Mouse (Mus musculus) CH12.LX (cell line): Measurements from ENCODE around the gene Ppp2r5d. TPM values are rescaled to one million over a fixed set of nuclear protein-coding genes. Genes with fewer than 3 reads are reported as not detected.

Experiments used
- DNase-seq: peaks from one replicate; pipeline ENCODE4 v3.0.0-alpha.2; 2013; ENCODE audit errors: extremely low read depth
- H3K27ac ChIP-seq: 2 replicates; pipeline ENCODE4 v1.5.1; 2012; ENCODE audit warnings: low read depth, mild to moderate bottlenecking, control low read depth, moderate library complexity; ENCODE audit not compliant: insufficient read depth
- H3K27me3 ChIP-seq: replicated peaks from 2 replicates; pipeline ENCODE3; 2012; ENCODE audit warnings: inconsistent platforms
- H3K36me3 ChIP-seq, 2 experiments: replicated peaks in 1 of 2; 2 replicates each; pipeline versions ENCODE3 to v1.6.1; 2012; ENCODE audit warnings: inconsistent platforms in 1 of 2, low read length in 1 of 2, mild to moderate bottlenecking in 1 of 2, mixed read lengths in 1 of 2, moderate library complexity in 1 of 2; ENCODE audit not compliant: control insufficient read depth in 1 of 2, insufficient read depth in 1 of 2
- H3K4me1 ChIP-seq, 2 experiments: 2 replicates each; pipeline ENCODE4 v1.6.1; 2012; ENCODE audit warnings: inconsistent platforms in 1 of 2, moderate library complexity in 1 of 2; ENCODE audit not compliant: insufficient read depth in 2 of 2, control insufficient read depth in 1 of 2
- H3K4me2 ChIP-seq: 2 replicates; pipeline ENCODE4 v1.6.1; 2012; ENCODE audit warnings: low read depth, mild to moderate bottlenecking, control low read depth; ENCODE audit not compliant: poor library complexity, insufficient read depth, severe bottlenecking
- H3K4me3 ChIP-seq, 3 experiments: fragments of 150-350 bp in 1 of 3; sonication (generic) in 1 of 3; replicated peaks in 1 of 3; 2 replicates each; pipeline versions ENCODE3 to v1.5.1; 2011 to 2012; ENCODE audit warnings: low read depth in 2 of 3, low read length in 2 of 3, mild to moderate bottlenecking in 2 of 3, moderate library complexity in 2 of 3, control low read depth in 1 of 3, improper control_type of control experiment in 1 of 3, inconsistent platforms in 1 of 3, mixed read lengths in 1 of 3; ENCODE audit not compliant: poor library complexity in 1 of 3
- H3K79me2 ChIP-seq: replicated peaks from 2 replicates; pipeline ENCODE4 v1.6.1; 2012; ENCODE audit warnings: mild to moderate bottlenecking, moderate library complexity; ENCODE audit not compliant: control insufficient read depth, poor library complexity, insufficient read depth, severe bottlenecking; ENCODE audit errors: extremely low read depth
- H3K9ac ChIP-seq: 2 replicates; pipeline ENCODE4 v1.6.1; 2012; ENCODE audit warnings: low read depth, mild to moderate bottlenecking, control low read depth, moderate library complexity; ENCODE audit not compliant: insufficient read depth
- H3K9me3 ChIP-seq: replicated peaks from 2 replicates; pipeline ENCODE3; 2012; ENCODE audit warnings: low read length, inconsistent platforms, mixed read lengths
- CHD1 ChIP-seq: IDR thresholded peaks from 2 replicates; pipeline ENCODE4 v1.6.1; 2012; ENCODE audit warnings: low read depth, low read length, improper control_type of control experiment, inconsistent platforms
- CHD2 ChIP-seq: IDR thresholded peaks from 2 replicates; pipeline ENCODE4 v1.6.1; 2011; ENCODE audit warnings: low read length, improper control_type of control experiment
- CTCF ChIP-seq, 2 experiments: IDR thresholded peaks in 1 of 2; conservative IDR thresholded peaks in 1 of 2; 2 replicates each; pipeline ENCODE4 v1.5.1; 2011 to 2012; ENCODE audit warnings: low read depth in 2 of 2, low read length in 2 of 2, improper control_type of control experiment in 1 of 2, inconsistent platforms in 1 of 2, mild to moderate bottlenecking in 1 of 2, moderate library complexity in 1 of 2
- ELF1 ChIP-seq: IDR thresholded peaks from 2 replicates; pipeline ENCODE4 v1.6.1; 2014; ENCODE audit warnings: low read depth, mild to moderate bottlenecking, inconsistent platforms, low read length, improper control_type of control experiment
- ETS1 ChIP-seq: conservative IDR thresholded peaks from 2 replicates; pipeline ENCODE4 v1.6.1; 2012; ENCODE audit warnings: low read depth, mild to moderate bottlenecking, inconsistent platforms, low read length, improper control_type of control experiment, moderate library complexity
- GABPA ChIP-seq: IDR thresholded peaks from 2 replicates; pipeline ENCODE4 v1.6.1; 2012; ENCODE audit warnings: low read depth, low read length, improper control_type of control experiment, inconsistent platforms; ENCODE audit not compliant: insufficient replicate concordance
- HCFC1 ChIP-seq: IDR thresholded peaks from 2 replicates; pipeline ENCODE4 v1.6.1; 2012; ENCODE audit warnings: low read depth, mild to moderate bottlenecking, inconsistent platforms, low read length, improper control_type of control experiment
- IRF4 ChIP-seq: IDR thresholded peaks from 2 replicates; pipeline ENCODE4 v1.6.1; 2014; ENCODE audit warnings: low read depth, mild to moderate bottlenecking, inconsistent platforms, low read length, improper control_type of control experiment
- JUN ChIP-seq: IDR thresholded peaks from 2 replicates; pipeline ENCODE4 v1.6.1; 2011; ENCODE audit warnings: low read depth, mild to moderate bottlenecking, low read length, improper control_type of control experiment, moderate library complexity; ENCODE audit not compliant: insufficient read depth
- JUND ChIP-seq: conservative IDR thresholded peaks from 2 replicates; pipeline ENCODE4 v1.6.1; 2011; ENCODE audit warnings: low read depth, low read length, improper control_type of control experiment
- MAFK ChIP-seq: IDR thresholded peaks from 2 replicates; pipeline ENCODE4 v1.6.1; 2011; ENCODE audit warnings: low read length, improper control_type of control experiment; ENCODE audit not compliant: insufficient replicate concordance
- MAX ChIP-seq: IDR thresholded peaks from 2 replicates; pipeline ENCODE4 v1.6.1; 2011; ENCODE audit warnings: low read length, improper control_type of control experiment
- MAZ ChIP-seq: IDR thresholded peaks from 2 replicates; pipeline ENCODE4 v1.6.1; 2012; ENCODE audit warnings: low read depth, mild to moderate bottlenecking, inconsistent platforms, low read length, improper control_type of control experiment, moderate library complexity
- MEF2A ChIP-seq: IDR thresholded peaks from 2 replicates; pipeline ENCODE4 v1.6.1; 2014; ENCODE audit warnings: low read depth, mild to moderate bottlenecking, inconsistent platforms, low read length, improper control_type of control experiment, borderline replicate concordance
- MXI1 ChIP-seq: IDR thresholded peaks from 2 replicates; pipeline ENCODE4 v1.6.1; 2011; ENCODE audit warnings: mild to moderate bottlenecking, low read depth, low read length, improper control_type of control experiment
- MYC ChIP-seq: IDR thresholded peaks from 2 replicates; pipeline ENCODE4 v1.6.1; 2011; ENCODE audit warnings: low read depth, mild to moderate bottlenecking, improper control_type of control experiment, low read length
- NELFE ChIP-seq: IDR thresholded peaks from 2 replicates; pipeline ENCODE4 v1.6.1; 2011; ENCODE audit warnings: low read depth, low read length, improper control_type of control experiment
- NRF1 ChIP-seq: IDR thresholded peaks from 2 replicates; pipeline ENCODE4 v1.6.1; 2014; ENCODE audit warnings: low read depth, mild to moderate bottlenecking, inconsistent platforms, low read length, improper control_type of control experiment, moderate library complexity
- PAX5 ChIP-seq: IDR thresholded peaks from 2 replicates; pipeline ENCODE4 v1.6.1; 2012; ENCODE audit warnings: low read length, inconsistent platforms, mixed read lengths
- POLR2A ChIP-seq: IDR thresholded peaks from 2 replicates; pipeline ENCODE4 v1.6.1; 2011; ENCODE audit warnings: low read depth, mild to moderate bottlenecking, improper control_type of control experiment, low read length
- POLR2AphosphoS2 ChIP-seq: IDR thresholded peaks from 2 replicates; pipeline ENCODE4 v1.6.1; 2011; ENCODE audit warnings: low read depth, low read length, improper control_type of control experiment
- RAD21 ChIP-seq: IDR thresholded peaks from 2 replicates; pipeline ENCODE4 v1.6.1; 2011; ENCODE audit warnings: low read depth, mild to moderate bottlenecking, low read length, improper control_type of control experiment, moderate library complexity
- RCOR1 ChIP-seq: conservative IDR thresholded peaks from 2 replicates; pipeline ENCODE4 v1.6.1; 2012; ENCODE audit warnings: low read depth, mild to moderate bottlenecking, inconsistent platforms, low read length, improper control_type of control experiment
- SIN3A ChIP-seq: IDR thresholded peaks from 2 replicates; pipeline ENCODE4 v1.6.1; 2012; ENCODE audit warnings: low read length, improper control_type of control experiment, inconsistent platforms
- SMC3 ChIP-seq: IDR thresholded peaks from 2 replicates; pipeline ENCODE4 v1.6.1; 2011; ENCODE audit warnings: low read depth, low read length, improper control_type of control experiment
- TBP ChIP-seq: conservative IDR thresholded peaks from 2 replicates; pipeline ENCODE4 v1.6.1; 2011; ENCODE audit warnings: low read depth, low read length, improper control_type of control experiment
- TCF12 ChIP-seq: IDR thresholded peaks from 2 replicates; pipeline ENCODE4 v1.6.1; 2014; ENCODE audit warnings: low read depth, mild to moderate bottlenecking, inconsistent platforms, low read length, improper control_type of control experiment
- USF1 ChIP-seq: IDR thresholded peaks from 2 replicates; pipeline ENCODE4 v1.6.1; 2014; ENCODE audit warnings: low read depth, mild to moderate bottlenecking, inconsistent platforms, low read length, improper control_type of control experiment
- USF2 ChIP-seq: conservative IDR thresholded peaks from 2 replicates; pipeline ENCODE4 v1.6.1; 2011; ENCODE audit warnings: low read depth, low read length, improper control_type of control experiment
- ZC3H11A ChIP-seq: IDR thresholded peaks from 2 replicates; pipeline ENCODE4 v1.6.1; 2012; ENCODE audit warnings: low read depth, mild to moderate bottlenecking, inconsistent platforms, low read length, improper control_type of control experiment
- ZKSCAN1 ChIP-seq: IDR thresholded peaks from 2 replicates; pipeline ENCODE4 v1.6.1; 2012; ENCODE audit warnings: low read depth, inconsistent platforms, low read length, improper control_type of control experiment, borderline replicate concordance
- ZMIZ1 ChIP-seq: IDR thresholded peaks from 2 replicates; pipeline ENCODE4 v1.6.1; 2012; ENCODE audit warnings: low read depth, mild to moderate bottlenecking, inconsistent platforms, low read length, improper control_type of control experiment
- ZNF384 ChIP-seq: IDR thresholded peaks from 2 replicates; pipeline ENCODE4 v1.6.1; 2012; ENCODE audit warnings: low read depth, low read length, improper control_type of control experiment, inconsistent platforms
- dilution Hi-C: fragments of 300-500 bp; cut with MboI; formaldehyde crosslinking; loops from 2 replicates; pipeline ENCODE4 v1.14.3; 2020; ENCODE audit warnings: low sequenced_read_pairs; ENCODE audit not compliant: extremely low pct_unique_long_range_greater_than_20kb, extremely low pct_ligation_motif_present
- in situ Hi-C: fragments of 300-500 bp; cut with MboI; formaldehyde crosslinking; loops from 3 replicates; pipeline ENCODE4 v1.14.3; 2019; ENCODE audit warnings: low sequenced_read_pairs, low pct_ligation_motif_present, low pct_unique_long_range_greater_than_20kb, mixed read lengths
- polyA plus RNA-seq: library from polyadenylated mRNA; unstranded; fragments of >175 nt; gene quantifications from 2 replicates; pipeline ENCODE4 v1.2.1, GENCODE M21; 2012; ENCODE audit warnings: low read depth; ENCODE audit not compliant: insufficient read length
- total RNA-seq, 2 experiments: library from RNA; depleted of rRNA; stranded (reverse); fragments of 300-350 nt in 1 of 2; fragments of >200 nt in 1 of 2; gene quantifications; 2 replicates each; pipeline ENCODE4 v1.2.3; 2012 to 2014

The Ppp2r5d gene
- total and polyA plus RNA-seq, 3 experiments: 56.2 to 75.4 (median 57.7) TPM

GRCm38 (mm10) chr17:46704887-46705835, at the start of gene Ppp2r5d (continued):
- no peak for TF ChIP-seq GABPA
- TF ChIP-seq, all 38 proteins: peak for 13

- Histone ChIP-seq H3K9ac (peak within 1 kb of the TSS; percentile 98), H3K27ac (peak within 1 kb of the TSS; percentile 99), H3K9me3 (peaks cover 13% of the 10 kb centered on the region), H3K79me2 (peaks cover 29% of the 10 kb centered on the region), H3K4me1 (peaks cover 7 to 33% of the 10 kb centered on the region in 2 experiments; a peak in 3 of 4 replicates), H3K27me3 (no peaks in the 10 kb centered on the region), H3K36me3 (peaks cover 4 to 12% of the 10 kb centered on the region in 2 experiments), H3K4me2 (peak within 1 kb of the TSS; percentile 88), H3K4me3 (peak within 1 kb of the TSS; percentile 68 to 79 (median 73))
- dilution Hi-C loops: no loop called here
- in situ Hi-C loops: no loop called here
- DNase-seq: peak; percentile 97
- TF ChIP-seq MAFK: no peak
- peak; percentile 96 for TF ChIP-seq MAX
- peak; percentile 96 for TF ChIP-seq ELF1
- TF ChIP-seq SIN3A: peak; percentile 77; the same call in 1 of the 2 replicates
- peak; percentile 76 for TF ChIP-seq IRF4
- peak; percentile 87 for TF ChIP-seq HCFC1
- no peak; the same call in 1 of the 2 replicates for TF ChIP-seq USF2
- 0 out of 2 replicates have a peak, but pooled peaks have one; percentile 38 for TF ChIP-seq MAZ
- peak; percentile 97 for TF ChIP-seq MXI1
- TF ChIP-seq JUND: no peak
- no peak; the same call in 1 of the 2 replicates for TF ChIP-seq ZKSCAN1
- TF ChIP-seq CTCF (conservative IDR thresholded peaks at IDR 0.05 in 1 of 2, IDR thresholded peaks at IDR 0.05 in 1 of 2; ENCODE audit: low read depth in 2 of 2, low read length in 2 of 2): no peak
- TF ChIP-seq ZMIZ1: peak; percentile 96
- no peak for TF ChIP-seq SMC3
- 0 out of 2 replicates have a peak, but pooled peaks have one; percentile 37 for TF ChIP-seq ETS1
- peak; percentile 69 for TF ChIP-seq MEF2A
- peak; percentile 85 for TF ChIP-seq TCF12
- TF ChIP-seq GABPA: peak; percentile 4; the same call in 1 of the 2 replicates
- TF ChIP-seq NELFE: peak; percentile 94
- no peak for TF ChIP-seq PAX5
- TF ChIP-seq JUN: no peak
- peak; percentile 84 for TF ChIP-seq USF1
- peak; percentile 81 for TF ChIP-seq POLR2AphosphoS2
- TF ChIP-seq TBP: peak; percentile 96
- TF ChIP-seq CHD1: peak; percentile 89; the same call in 1 of the 2 replicates
- peak; percentile 98 for TF ChIP-seq ZNF384
- peak; percentile 96 for TF ChIP-seq POLR2A
- TF ChIP-seq RAD21: no peak
- TF ChIP-seq MYC: no peak; the same call in none of the 2 replicates
- TF ChIP-seq RCOR1: peak; percentile 88
- no peak for TF ChIP-seq ZC3H11A
- peak; percentile 79 for TF ChIP-seq NRF1
- peak; percentile 94 for TF ChIP-seq CHD2
Observed at GRCm38 (mm10) chr17:46751794-46752556, 47.1 kb upstream of the Ppp2r5d start, which contains the start of gene Cnpy3. Gene Cnpy3, minus strand, starts transcription at chr17:46752214.
